Mouse (Mus musculus) lung, postnatal 0 days (tissue): ENCODE data around the gene Hist1h2bc. TPM values are rescaled to one million over a fixed set of nuclear protein-coding genes. Genes with fewer than 3 reads are reported as not detected.
A peak's percentile ranks its signal among the peaks of the same experiment; 100 is the strongest.
"Not testable (repeated sequence)": the region's sequence is repeated elsewhere in the genome, so short reads cannot be mapped to it uniquely, and the experiment has no call there.

Experiments
- ATAC-seq: fragments of 200-750 bp; cut with Nextera tagmentation; 2 replicates; pipeline ENCODE4 v1.8.0; 2017; ENCODE audit warnings: moderate library complexity
- DNase-seq: peaks from one replicate; pipeline ENCODE4 v3.0.0-alpha.2; 2016; ENCODE audit warnings: low spot score
- H3K27ac ChIP-seq: fragments of 300-500 bp; sonication (generic); 2 replicates; pipeline ENCODE4 v1.5.1; 2014; ENCODE audit warnings: antibody characterized with exemption, mild to moderate bottlenecking, low read length, mixed read lengths
- H3K27me3 ChIP-seq: fragments of 300-500 bp; sonication (generic); replicated peaks from 2 replicates; pipeline ENCODE4 v1.6.1; 2014; ENCODE audit warnings: low read length, mixed read lengths; ENCODE audit not compliant: insufficient read depth
- H3K36me3 ChIP-seq: fragments of 300-500 bp; sonication (generic); 2 replicates; pipeline ENCODE4 v1.6.1; 2014; ENCODE audit warnings: low read length, mixed read lengths; ENCODE audit not compliant: insufficient read depth
- H3K4me1 ChIP-seq: fragments of 300-500 bp; sonication (generic); 2 replicates; pipeline ENCODE4 v1.6.1; 2014; ENCODE audit warnings: antibody characterized with exemption, low read depth, low read length, mixed read lengths; ENCODE audit not compliant: insufficient read depth
- H3K4me2 ChIP-seq: fragments of 300-500 bp; sonication (generic); replicated peaks from 2 replicates; pipeline ENCODE4 v1.6.1; 2014; ENCODE audit warnings: low read depth, mild to moderate bottlenecking, low read length, moderate library complexity, mixed read lengths
- H3K4me3 ChIP-seq: fragments of 300-500 bp; sonication (generic); 2 replicates; pipeline ENCODE4 v1.5.1; 2014; ENCODE audit warnings: low read depth, low read length
- H3K9ac ChIP-seq: fragments of 300-500 bp; sonication (generic); replicated peaks from 2 replicates; pipeline ENCODE4 v1.6.1; 2014; ENCODE audit warnings: low read depth, mild to moderate bottlenecking
- H3K9me3 ChIP-seq: fragments of 300-500 bp; sonication (generic); 2 replicates; pipeline ENCODE4 v1.6.1; 2016; ENCODE audit warnings: low read length, mixed read lengths
- CTCF ChIP-seq: IDR thresholded peaks from 2 replicates; pipeline ENCODE4 v1.5.1; 2016; ENCODE audit warnings: antibody characterized with exemption, mild to moderate bottlenecking
- EP300 ChIP-seq: IDR thresholded peaks from 2 replicates; pipeline ENCODE4 v1.6.1; 2016; ENCODE audit warnings: antibody characterized with exemption, mild to moderate bottlenecking, control low read depth
- WGBS: fragments of 180-500 bp; shearing (Covaris S2); extraction: QIAGEN DNeasy Blood & Tissue Kit; methylation state at CpG from one replicate; pipeline ENCODE4 v1.1.7; 2014; 5-methylcytosine and 5-hydroxymethylcytosine counted together
- polyA plus RNA-seq: library from polyadenylated mRNA; unstranded; fragments of >200 nt; fragmentation: Nextera tagmentation; extraction: Ambion mirVana; gene quantifications from 2 replicates; pipeline ENCODE4 v1.2.1, GENCODE M21; 2015

Hist1h2bc gene
- polyA plus RNA-seq, 1 experiment from 2014 or later: 69.5 TPM

DNA sequence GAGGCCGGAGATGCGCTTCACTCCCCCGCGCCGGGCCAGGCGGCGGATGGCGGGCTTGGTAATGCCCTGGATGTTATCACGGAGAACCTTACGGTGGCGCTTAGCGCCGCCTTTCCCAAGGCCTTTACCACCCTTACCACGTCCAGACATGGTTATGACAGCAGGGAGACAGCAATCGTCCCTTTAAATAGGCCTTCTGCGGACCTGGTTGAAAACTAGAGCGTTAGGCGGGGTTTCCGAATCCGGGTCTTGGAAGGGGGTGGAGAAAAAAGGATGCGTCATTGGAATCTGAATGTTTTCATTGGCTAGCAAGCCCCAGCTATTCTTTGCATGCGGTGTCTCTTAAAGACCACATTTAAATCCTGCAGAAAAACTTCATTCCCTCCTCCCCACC is 14.3 kb downstream of the Hist1h2bc start, which contains the start of gene Hist1h4c:
Hist1h4c (minus strand) TSS at position 155 of the 394 bp plus-strand sequence.
- DNase-seq: peak; percentile 99
- peak; percentile 94 for ATAC-seq
- H3K36me3 ChIP-seq: no peaks in the 10 kb centered on the region
- H3K4me1 ChIP-seq: no peaks in the 10 kb centered on the region
- no peaks in the 10 kb centered on the region for H3K27me3 ChIP-seq
- no peaks in the 10 kb centered on the region for H3K9me3 ChIP-seq
- H3K4me3 ChIP-seq: peak within 1 kb of the TSS; percentile 40
- TF ChIP-seq EP300 (peak; percentile 98), CTCF (peak; percentile 38)
- H3K4me2 ChIP-seq: peak within 1 kb of the TSS; percentile 70
- H3K9ac ChIP-seq: peak within 1 kb of the TSS; percentile 43
- peak within 1 kb of the TSS; percentile 86 for H3K27ac ChIP-seq
- WGBS: 1% methylated on average over 21 of the region's 22 CpGs

- no peaks in the 10 kb centered on the region for H3K36me3 ChIP-seq
- TF ChIP-seq EP300 (no peak), CTCF (no peak)
- DNase-seq: no peak
- WGBS: 54% methylated on average over 6 of the region's 6 CpGs
- no peak overlapping the region for H3K9ac ChIP-seq
- peak overlapping the region; percentile 47 for H3K27ac ChIP-seq
- H3K4me3 ChIP-seq: no peak overlapping the region
- H3K27me3 ChIP-seq: no peaks in the 10 kb centered on the region
- ATAC-seq: no peak
- no peak overlapping the region for H3K4me2 ChIP-seq
- H3K4me1 ChIP-seq: no peaks in the 10 kb centered on the region
- H3K9me3 ChIP-seq: no peaks in the 10 kb centered on the region
Measured at GRCm38 (mm10) chr13:23698996-23699395, 15.0 kb downstream of the Hist1h2bc start.

- H3K9ac ChIP-seq: no peak overlapping the region
- H3K27ac ChIP-seq: no peak overlapping the region
- ATAC-seq (no peak), DNase-seq (no peak)
- no peak overlapping the region for H3K4me3 ChIP-seq
- H3K36me3 ChIP-seq: no peaks in the 10 kb centered on the region
- TF ChIP-seq EP300: no peak
- no peak overlapping the region for H3K4me2 ChIP-seq
- H3K27me3 ChIP-seq: no peaks in the 10 kb centered on the region
- H3K9me3 ChIP-seq: no peaks in the 10 kb centered on the region
- no peaks in the 10 kb centered on the region for H3K4me1 ChIP-seq
- 66% methylated on average over 3 of the region's 3 CpGs for WGBS
Measured at GRCm38 (mm10) chr13:23699767-23700166, 15.8 kb downstream of the Hist1h2bc start.

DNA sequence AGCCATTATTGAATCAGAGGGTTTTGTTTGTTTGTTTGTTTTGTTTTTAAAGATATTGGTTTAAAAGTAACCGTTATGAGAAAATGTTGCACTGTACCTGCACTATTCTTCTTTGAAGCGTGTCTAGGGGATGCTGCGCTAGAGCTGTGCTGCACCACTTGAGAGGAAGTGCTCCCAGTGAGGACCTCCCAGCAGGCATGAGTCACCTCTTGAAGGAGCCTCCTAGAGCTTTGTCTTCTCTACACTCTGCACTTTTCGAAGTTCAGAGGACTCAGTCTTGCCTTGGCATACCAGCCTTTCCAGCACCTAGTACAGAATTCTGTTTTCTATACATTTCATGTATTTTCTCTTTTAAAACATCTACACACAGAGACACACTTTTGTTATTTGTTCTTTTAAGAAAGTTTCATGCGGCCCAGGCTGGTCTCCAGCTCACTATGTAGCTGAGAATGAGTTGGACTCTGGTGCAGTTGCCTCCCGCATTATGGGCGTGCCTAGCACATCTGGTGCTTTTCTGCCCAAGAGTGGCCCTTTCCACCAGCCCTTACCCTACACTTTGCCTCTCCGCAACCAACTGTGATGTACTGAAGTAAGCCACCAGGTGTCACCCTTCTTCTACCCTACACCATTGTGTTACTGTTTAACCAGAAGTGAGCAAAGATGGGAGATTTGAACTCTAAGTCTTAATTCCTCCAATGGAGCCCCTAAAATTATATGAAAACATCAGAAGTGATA is 17.0 kb downstream of the Hist1h2bc start:
- no peaks in the 10 kb centered on the region for H3K4me1 ChIP-seq
- H3K9me3 ChIP-seq: no peaks in the 10 kb centered on the region
- no peaks in the 10 kb centered on the region for H3K27me3 ChIP-seq
- 12% methylated on average over 8 of the region's 8 CpGs for WGBS
- no peak overlapping the region for H3K9ac ChIP-seq
- DNase-seq (peak; percentile 91), ATAC-seq (peak; percentile 60)
- no peak overlapping the region for H3K4me2 ChIP-seq
- no peak overlapping the region for H3K27ac ChIP-seq
- TF ChIP-seq CTCF: peak; percentile 94
- no peak for TF ChIP-seq EP300
- H3K36me3 ChIP-seq: no peaks in the 10 kb centered on the region
- no peak overlapping the region for H3K4me3 ChIP-seq

- H3K4me1 ChIP-seq: no peaks in the 10 kb centered on the region
- WGBS: 75% methylated on average over 4 of the region's 4 CpGs
- no peak for DNase-seq
- H3K27me3 ChIP-seq: no peaks in the 10 kb centered on the region
- H3K4me2 ChIP-seq: no peak overlapping the region
- H3K36me3 ChIP-seq: no peaks in the 10 kb centered on the region
- no peak for TF ChIP-seq EP300
- TF ChIP-seq CTCF: no peak
- H3K9me3 ChIP-seq: no peaks in the 10 kb centered on the region
- no peak overlapping the region for H3K27ac ChIP-seq
- H3K9ac ChIP-seq: no peak overlapping the region
- no peak overlapping the region for H3K4me3 ChIP-seq
- no peak for ATAC-seq
Measured at GRCm38 (mm10) chr13:23702220-23702619, 18.2 kb downstream of the Hist1h2bc start.

DNA sequence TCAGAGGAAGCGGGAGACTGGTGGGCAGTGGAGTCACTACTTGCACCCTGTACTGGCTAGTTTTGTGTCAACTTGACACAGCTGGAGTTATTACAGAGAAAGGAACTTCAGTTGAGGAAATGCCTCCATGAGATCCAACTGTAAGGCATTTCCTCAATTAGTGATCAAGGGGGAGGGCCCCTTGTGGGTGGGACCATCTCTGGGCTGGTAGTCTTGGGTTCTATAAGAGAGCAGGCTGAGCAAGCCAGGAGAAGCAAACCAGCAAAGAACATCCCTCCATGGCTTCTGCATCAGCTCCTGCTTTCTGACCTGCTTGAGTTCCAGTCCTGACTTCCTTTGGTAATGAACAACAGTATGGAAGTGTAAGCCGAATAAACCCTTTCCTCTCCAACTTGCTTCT is 18.8 kb downstream of the Hist1h2bc start:
- DNase-seq, H3K27ac ChIP-seq, H3K36me3 ChIP-seq, H3K27me3 ChIP-seq, H3K9ac ChIP-seq, H3K4me3 ChIP-seq, H3K4me1 ChIP-seq, ATAC-seq, H3K4me2 ChIP-seq, H3K9me3 ChIP-seq: not testable (repeated sequence)
- 60% methylated on average over 2 of the region's 2 CpGs for WGBS
